Mouse (Mus musculus): ENCODE measurements at regions not wholly inside any gene's neighbourhood (a gene's known extent, or its start where the extent isn't known, plus 50 kb on each side); places are given as distances from the start of the nearest gene placed in this dataset.

GRCm38 (mm10) chr4:125399376-125400112 is 91.0 kb upstream of the Grik3 start:
- 90% methylated on average over 13 of the region's 13 CpGs for WGBS
- Histone ChIP-seq H3K4me3 (no peak overlapping the region), H3K36me3 (replicated peaks) (no peaks in the 10 kb centered on the region), H3K4me1 (peaks cover 12% of the 10 kb centered on the region), H3K27ac (replicated peaks) (no peak overlapping the region), H3K9me3 (no peaks in the 10 kb centered on the region), H3K27me3 (replicated peaks; ENCODE audit: low read depth, poor library complexity, severe bottlenecking) (peaks cover 35% of the 10 kb centered on the region)
- DNase-seq (ENCODE audit: low spot score): no peak

GRCm38 (mm10) chr4:125397007-125397461 is 93.5 kb upstream of the Grik3 start:
- no peak overlapping the region for H3K4me3 ChIP-seq
- 64% methylated on average over 12 of the region's 12 CpGs for whole genome bisulfite sequencing
- H3K27ac ChIP-seq (replicated peaks): no peak overlapping the region
- peaks cover 17% of the 10 kb centered on the region; the same call in 1 of the 2 replicates for H3K27me3 ChIP-seq (replicated peaks; ENCODE audit: low read depth, poor library complexity, severe bottlenecking)
- no peaks in the 10 kb centered on the region for H3K36me3 ChIP-seq (replicated peaks)
- H3K9me3 ChIP-seq: no peaks in the 10 kb centered on the region
- peaks cover 16% of the 10 kb centered on the region for H3K4me1 ChIP-seq
- DNase-seq (ENCODE audit: low spot score): no peak

GRCm38 (mm10) chr4:125391269-125391668 is 99.2 kb upstream of the Grik3 start:
- Histone ChIP-seq H3K27ac (replicated peaks) (no peak overlapping the region), H3K4me1 (peaks cover 6% of the 10 kb centered on the region), H3K27me3 (replicated peaks; ENCODE audit: low read depth, poor library complexity, severe bottlenecking) (peaks cover 6% of the 10 kb centered on the region; the same call in 1 of the 2 replicates), H3K36me3 (replicated peaks) (no peaks in the 10 kb centered on the region), H3K9me3 (no peaks in the 10 kb centered on the region), H3K4me3 (no peak overlapping the region)
- WGBS: 73% methylated on average over 6 of the region's 6 CpGs
- DNase-seq (ENCODE audit: low spot score): no peak

GRCm38 (mm10) chr4:125385811-125386210 is 104.7 kb upstream of the Grik3 start:
- no peak for DNase-seq (ENCODE audit: low spot score)
- Histone ChIP-seq H3K4me1 (no peaks in the 10 kb centered on the region; the same call in 1 of the 2 replicates), H3K4me3 (no peak overlapping the region), H3K9me3 (no peaks in the 10 kb centered on the region), H3K36me3 (replicated peaks) (no peaks in the 10 kb centered on the region), H3K27me3 (replicated peaks; ENCODE audit: low read depth, poor library complexity, severe bottlenecking) (0 out of 2 replicates have a peak, but pooled peaks cover 3% of the 10 kb centered on the region), H3K27ac (replicated peaks) (no peak overlapping the region; the same call in 1 of the 2 replicates)
- 59% methylated on average over 4 of the region's 4 CpGs for WGBS

- DNase-seq (ENCODE audit: low spot score): no peak
- no peak overlapping the region for H3K4me3 ChIP-seq
- H3K27me3 ChIP-seq (replicated peaks; ENCODE audit: low read depth, poor library complexity, severe bottlenecking): peaks cover 11% of the 10 kb centered on the region; the same call in 1 of the 2 replicates
- no peak overlapping the region for H3K27ac ChIP-seq (replicated peaks)
- WGBS: 60% methylated on average over 9 of the region's 9 CpGs
- H3K4me1 ChIP-seq: peaks cover 16% of the 10 kb centered on the region
- H3K9me3 ChIP-seq: no peaks in the 10 kb centered on the region
- no peaks in the 10 kb centered on the region for H3K36me3 ChIP-seq (replicated peaks)
These were observed 126.5 kb upstream of the Grik3 start for GRCm38 (mm10) chr4:125364011-125364410.

GRCm38 (mm10) chr4:125361611-125362520 is 128.6 kb upstream of the Grik3 start:
- 70% methylated on average over 18 of the region's 18 CpGs for WGBS
- DNase-seq (ENCODE audit: low spot score): no peak
- H3K4me1 ChIP-seq: peaks cover 16% of the 10 kb centered on the region
- H3K9me3 ChIP-seq: no peaks in the 10 kb centered on the region
- H3K36me3 ChIP-seq (replicated peaks): no peaks in the 10 kb centered on the region
- H3K4me3 ChIP-seq: no peak overlapping the region
- H3K27ac ChIP-seq (replicated peaks): no peak overlapping the region
- H3K27me3 ChIP-seq (replicated peaks; ENCODE audit: low read depth, poor library complexity, severe bottlenecking): peaks cover 15% of the 10 kb centered on the region; the same call in 1 of the 2 replicates

GRCm38 (mm10) chr4:125358356-125358755 is 132.1 kb upstream of the Grik3 start:
- Histone ChIP-seq H3K4me3 (no peak overlapping the region), H3K4me1 (peaks cover 21% of the 10 kb centered on the region), H3K36me3 (replicated peaks) (no peaks in the 10 kb centered on the region), H3K9me3 (no peaks in the 10 kb centered on the region), H3K27me3 (replicated peaks; ENCODE audit: low read depth, poor library complexity, severe bottlenecking) (peaks cover 7% of the 10 kb centered on the region), H3K27ac (replicated peaks) (no peak overlapping the region)
- WGBS: 94% methylated on average over 2 of the region's 2 CpGs
- DNase-seq (ENCODE audit: low spot score): no peak

GRCm38 (mm10) chr4:125356441-125356840 is 134.1 kb upstream of the Grik3 start:
- peaks cover 15% of the 10 kb centered on the region for H3K4me1 ChIP-seq
- H3K27ac ChIP-seq (replicated peaks): no peak overlapping the region
- no peak for DNase-seq (ENCODE audit: low spot score)
- WGBS: 42% methylated on average over 8 of the region's 8 CpGs
- no peaks in the 10 kb centered on the region for H3K36me3 ChIP-seq (replicated peaks)
- no peaks in the 10 kb centered on the region for H3K9me3 ChIP-seq
- no peak overlapping the region for H3K4me3 ChIP-seq
- peaks cover 7% of the 10 kb centered on the region for H3K27me3 ChIP-seq (replicated peaks; ENCODE audit: low read depth, poor library complexity, severe bottlenecking)

- Histone ChIP-seq H3K4me1 (peaks cover 15% of the 10 kb centered on the region), H3K27ac (replicated peaks) (no peak overlapping the region), H3K36me3 (replicated peaks) (no peaks in the 10 kb centered on the region), H3K4me3 (no peak overlapping the region), H3K9me3 (no peaks in the 10 kb centered on the region), H3K27me3 (replicated peaks; ENCODE audit: low read depth, poor library complexity, severe bottlenecking) (peaks cover 7% of the 10 kb centered on the region)
- WGBS: 47% methylated on average over 3 of the region's 3 CpGs
- DNase-seq (ENCODE audit: low spot score): no peak
These were observed 135.8 kb upstream of the Grik3 start for GRCm38 (mm10) chr4:125354742-125355141.

GRCm38 (mm10) chr4:125350056-125350455 is 140.4 kb upstream of the Grik3 start:
- Histone ChIP-seq H3K9me3 (no peaks in the 10 kb centered on the region), H3K4me3 (no peak overlapping the region), H3K4me1 (peaks cover 6% of the 10 kb centered on the region; the same call in 1 of the 2 replicates), H3K27me3 (replicated peaks; ENCODE audit: low read depth, poor library complexity, severe bottlenecking) (no peaks in the 10 kb centered on the region), H3K36me3 (replicated peaks) (no peaks in the 10 kb centered on the region), H3K27ac (replicated peaks) (no peak overlapping the region)
- 81% methylated on average over 1 of the region's 1 CpGs for WGBS
- no peak for DNase-seq (ENCODE audit: low spot score)

GRCm38 (mm10) chr4:125339056-125339455 is 151.4 kb upstream of the Grik3 start:
- WGBS: 64% methylated on average over 2 of the region's 2 CpGs
- H3K4me1 ChIP-seq: no peaks in the 10 kb centered on the region
- no peak overlapping the region for H3K27ac ChIP-seq (replicated peaks)
- DNase-seq (ENCODE audit: low spot score): no peak
- H3K27me3 ChIP-seq (replicated peaks; ENCODE audit: low read depth, poor library complexity, severe bottlenecking): no peaks in the 10 kb centered on the region
- no peaks in the 10 kb centered on the region for H3K36me3 ChIP-seq (replicated peaks)
- no peaks in the 10 kb centered on the region for H3K9me3 ChIP-seq
- no peak overlapping the region for H3K4me3 ChIP-seq

- peak; percentile 62 for DNase-seq (ENCODE audit: low spot score)
- 29% methylated on average over 3 of the region's 3 CpGs for WGBS
- no peak overlapping the region for H3K4me3 ChIP-seq
- no peaks in the 10 kb centered on the region for H3K4me1 ChIP-seq
- no peaks in the 10 kb centered on the region for H3K36me3 ChIP-seq (replicated peaks)
- no peak overlapping the region for H3K27ac ChIP-seq (replicated peaks)
- H3K9me3 ChIP-seq: no peaks in the 10 kb centered on the region
- no peaks in the 10 kb centered on the region for H3K27me3 ChIP-seq (replicated peaks; ENCODE audit: low read depth, poor library complexity, severe bottlenecking)
These were observed 161.7 kb upstream of the Grik3 start for GRCm38 (mm10) chr4:125328806-125329205.

All from embryonic facial prominence, embryonic 10.5 days (tissue).